8 mouse cellular contexts compared by ENCODE assay signal in the genomic region with DNA sequence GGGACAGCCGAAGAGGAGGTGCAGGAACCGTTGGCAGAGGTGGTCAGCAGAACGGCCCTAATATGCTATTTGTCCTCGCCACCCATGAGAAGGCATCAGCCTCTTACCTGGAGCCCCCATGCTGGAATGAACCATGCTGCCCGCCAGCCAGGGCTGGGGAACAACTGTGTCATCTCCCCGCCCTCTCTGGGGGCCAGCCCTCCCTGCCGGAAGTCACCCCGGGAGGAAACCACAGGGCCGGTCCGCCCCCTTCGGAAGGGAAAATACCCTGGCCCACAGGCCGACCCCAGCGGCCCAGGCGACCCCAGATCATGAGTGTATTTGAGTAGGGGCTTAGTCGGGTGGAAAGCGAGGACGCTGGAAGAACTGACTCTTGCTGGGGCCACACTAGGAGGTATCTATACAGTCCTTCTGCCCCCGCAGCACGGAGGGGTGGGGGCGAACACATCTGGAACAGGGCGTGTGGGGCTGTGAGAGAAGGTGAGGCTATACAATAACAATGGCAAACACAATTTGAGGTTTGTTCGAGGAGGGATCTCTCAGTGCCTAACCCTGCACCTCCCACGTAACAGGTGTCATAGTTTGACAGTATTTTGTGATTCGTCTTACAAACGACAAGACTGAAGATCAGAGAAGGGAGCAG. TPM values are rescaled to one million over a fixed set of nuclear protein-coding genes. Genes with fewer than 3 reads are reported as not detected.
A peak's percentile ranks its signal among the peaks of the same experiment; 100 is the strongest.
DNase-seq lines count a peak whose midpoint lies in the region; ATAC-seq lines count a peak whose summit lies in the region.

No protein-coding gene starts in this region.

- DNase-seq in heart, adult 11 months: peak; percentile 96
- no peak for DNase-seq in heart, postnatal 4 days
- no peak for DNase-seq in forebrain, embryonic 14.5 days (ENCODE audit: low spot score)
- no peak for DNase-seq in limb, embryonic 10.5 days (ENCODE audit: low spot score)
- peak; percentile 82 for DNase-seq in thymus, postnatal 4 days
- DNase-seq in retina, embryonic 14.5 days (ENCODE audit: low spot score): no peak
- no peak for DNase-seq in retina, postnatal 1 day

- no peak overlapping the region for H3K4me3 ChIP-seq in forebrain, embryonic 14.5 days (ENCODE audit: low read depth, low read length)
- peak overlapping the region; percentile 37 for H3K4me3 ChIP-seq in limb, embryonic 10.5 days
- H3K4me3 ChIP-seq in midbrain, embryonic 15.5 days: no peak overlapping the region

- 0 out of 2 replicates have a peak, but pooled peaks cover 2% of the 10 kb centered on the region for H3K9me3 ChIP-seq in forebrain, embryonic 14.5 days (replicated peaks; ENCODE audit: control insufficient read depth, low read length)
- peaks cover 3% of the 10 kb centered on the region; the same call in 1 of the 2 replicates for H3K9me3 ChIP-seq in limb, embryonic 10.5 days (replicated peaks)
- no peaks in the 10 kb centered on the region for H3K9me3 ChIP-seq in midbrain, embryonic 15.5 days

- no peaks in the 10 kb centered on the region for H3K36me3 ChIP-seq in forebrain, embryonic 14.5 days (ENCODE audit: control insufficient read depth, insufficient read depth, low read length)
- no peaks in the 10 kb centered on the region for H3K36me3 ChIP-seq in limb, embryonic 10.5 days
- H3K36me3 ChIP-seq in midbrain, embryonic 15.5 days (replicated peaks): no peaks in the 10 kb centered on the region

- peak; percentile 13; the same call in 1 of the 2 replicates for ATAC-seq in forebrain, embryonic 14.5 days
- peak; percentile 30 for ATAC-seq in midbrain, embryonic 15.5 days (replicated peaks)

- H3K27me3 ChIP-seq in forebrain, embryonic 14.5 days (replicated peaks; ENCODE audit: control insufficient read depth, insufficient read depth, low read length): peaks cover 11% of the 10 kb centered on the region; the same call in 1 of the 2 replicates
- peaks cover 80% of the 10 kb centered on the region for H3K27me3 ChIP-seq in limb, embryonic 10.5 days (ENCODE audit: low read depth, poor library complexity, severe bottlenecking)
- no peaks in the 10 kb centered on the region; the same call in 1 of the 2 replicates for H3K27me3 ChIP-seq in midbrain, embryonic 15.5 days (replicated peaks)

- no peak overlapping the region for H3K27ac ChIP-seq in forebrain, embryonic 14.5 days (ENCODE audit: low read depth, low read length)
- no peak overlapping the region for H3K27ac ChIP-seq in limb, embryonic 10.5 days
- no peak overlapping the region for H3K27ac ChIP-seq in midbrain, embryonic 15.5 days

- 6% methylated on average over 25 of the region's 25 CpGs for WGBS in forebrain, embryonic 14.5 days
- 8% methylated on average over 25 of the region's 25 CpGs for WGBS in limb, embryonic 10.5 days
- WGBS in midbrain, embryonic 15.5 days: 12% methylated on average over 25 of the region's 25 CpGs

- no peaks in the 10 kb centered on the region for H3K4me1 ChIP-seq in forebrain, embryonic 14.5 days (ENCODE audit: control insufficient read depth, insufficient read depth, low read length)
- peaks cover 25% of the 10 kb centered on the region for H3K4me1 ChIP-seq in limb, embryonic 10.5 days
- H3K4me1 ChIP-seq in midbrain, embryonic 15.5 days: peaks cover 29% of the 10 kb centered on the region

- no peak overlapping the region for H3K4me2 ChIP-seq in forebrain, embryonic 14.5 days (ENCODE audit: low read length)
- H3K4me2 ChIP-seq in midbrain, embryonic 15.5 days: no peak overlapping the region; the same call in 1 of the 2 replicates

- H3K9ac ChIP-seq in forebrain, embryonic 14.5 days (ENCODE audit: low read length): no peak overlapping the region
- H3K9ac ChIP-seq in midbrain, embryonic 15.5 days: no peak overlapping the region

RNA-seq across cellular contexts. Expression of a gene that starts 47.1 kb away (rescaled TPM):
- under 1 TPM; 0.36 to 0.79 TPM for total RNA-seq in heart, postnatal 4 days (2021)
- 15.5 and 21.1 TPM in 2 replicates for polyA plus RNA-seq in forebrain, embryonic 14.5 days (2014; fragmentation: Nextera tagmentation; extraction: Ambion mirVana)
- 3.3 and 4.1 TPM in 2 replicates for polyA plus RNA-seq in limb, embryonic 10.5 days (2016; fragmentation: Nextera tagmentation; extraction: Ambion mirVana)
- polyA plus RNA-seq in midbrain, embryonic 15.5 days (2015; fragmentation: Nextera tagmentation; extraction: Ambion mirVana): 45.5 and 59.1 TPM in 2 replicates

Comparison
In these comparisons a context has a peak if more than half of its experiments do, and no peak if none do; other contexts are left out.
1. DNase-seq: peak in heart, adult 11 months (single experiment) and thymus, postnatal 4 days (single experiment); none in heart, postnatal 4 days (single experiment), forebrain, embryonic 14.5 days (single experiment), limb, embryonic 10.5 days (single experiment), retina, embryonic 14.5 days (single experiment) and retina, postnatal 1 day (single experiment).